In the genomic region with DNA sequence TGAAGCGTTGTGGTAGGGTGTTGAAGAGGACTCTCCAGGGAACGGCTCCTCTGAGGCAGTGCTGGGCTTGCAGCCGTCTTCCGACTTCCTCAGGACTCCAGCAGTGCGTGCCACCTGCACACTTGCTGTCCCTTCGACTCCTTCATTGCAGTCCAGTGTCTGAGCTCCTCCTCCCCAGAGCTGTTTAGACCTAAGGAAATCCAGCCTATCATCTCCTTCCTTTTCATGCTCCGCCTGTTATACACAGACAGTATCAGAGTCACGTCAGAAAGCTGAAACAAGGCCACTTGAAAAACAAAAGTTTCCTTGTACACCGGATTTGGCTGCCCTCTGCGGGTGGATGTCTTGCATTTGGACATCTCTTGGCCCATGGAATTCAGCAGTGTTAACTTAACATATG, we compare ENCODE assay signal across 9 mouse cellular contexts. TPM values are rescaled to one million over a fixed set of nuclear protein-coding genes. Genes with fewer than 3 reads are reported as not detected.
DNase-seq lines count a peak whose midpoint lies in the region.
"Had no signal": no experiment of that assay in that cellular context is flagged by ENCODE, and none has a peak within 500 bp of the region (broad histone marks: within the 10 kb centered on the region; RNA-seq: fewer than 3 reads in every experiment).

No protein-coding gene starts in this region.

- no peak overlapping the region for H3K4me3 ChIP-seq in forebrain, embryonic 10.5 days

- DNase-seq in kidney, postnatal 4 days = peak; percentile 16 to 25
- DNase-seq in kidney, adult 11 months = no peak
- peak; percentile 6 for DNase-seq in cerebellum, adult 11 months
- DNase-seq in heart, adult 8-10 months (ENCODE audit: low spot score) = peak; percentile 37
- DNase-seq in lung, postnatal 10 days = peak; percentile 28
- no peak for DNase-seq in forebrain, embryonic 10.5 days (ENCODE audit: extremely low spot score, low spot score)
- no peak for DNase-seq in right cerebral cortex, postnatal 14 days

- no peaks in the 10 kb centered on the region for H3K36me3 ChIP-seq in forebrain, embryonic 10.5 days (replicated peaks)

- no peaks in the 10 kb centered on the region for H3K9me3 ChIP-seq in forebrain, embryonic 10.5 days

- peaks cover 20% of the 10 kb centered on the region; the same call in 1 of the 2 replicates for H3K27me3 ChIP-seq in forebrain, embryonic 10.5 days (ENCODE audit: poor library complexity, severe bottlenecking)
- H3K27me3 ChIP-seq: Patski had no signal

- 71% methylated on average over 10 of the region's 10 CpGs for WGBS in forebrain, embryonic 10.5 days

- H3K27ac ChIP-seq in forebrain, embryonic 10.5 days = no peak overlapping the region

- peaks cover 11% of the 10 kb centered on the region for H3K4me1 ChIP-seq in forebrain, embryonic 10.5 days

RNA-seq across cellular contexts. Expression of a gene that starts 41.7 kb away (rescaled TPM):
- 1 to 10 TPM; 2.4 to 4.5 (median 3.1) TPM for total RNA-seq in heart, adult 8-10 months (2022)
- 13.1 TPM in 2 replicates for polyA plus RNA-seq in forebrain, embryonic 10.5 days (2016; fragmentation: Nextera tagmentation; extraction: Ambion mirVana)
- total RNA-seq: neutrophil, adult 5-6 weeks had no signal

Comparison
In these comparisons a context has a peak if more than half of its experiments do, and no peak if none do; other contexts are left out.
1. DNase-seq: peak in kidney, postnatal 4 days (2 of 2), cerebellum, adult 11 months (single experiment), heart, adult 8-10 months (single experiment) and lung, postnatal 10 days (single experiment); none in kidney, adult 11 months (single experiment), forebrain, embryonic 10.5 days (single experiment) and right cerebral cortex, postnatal 14 days (single experiment).